Mouse (Mus musculus): Measurements from ENCODE around the gene Eva1b.

DNA sequence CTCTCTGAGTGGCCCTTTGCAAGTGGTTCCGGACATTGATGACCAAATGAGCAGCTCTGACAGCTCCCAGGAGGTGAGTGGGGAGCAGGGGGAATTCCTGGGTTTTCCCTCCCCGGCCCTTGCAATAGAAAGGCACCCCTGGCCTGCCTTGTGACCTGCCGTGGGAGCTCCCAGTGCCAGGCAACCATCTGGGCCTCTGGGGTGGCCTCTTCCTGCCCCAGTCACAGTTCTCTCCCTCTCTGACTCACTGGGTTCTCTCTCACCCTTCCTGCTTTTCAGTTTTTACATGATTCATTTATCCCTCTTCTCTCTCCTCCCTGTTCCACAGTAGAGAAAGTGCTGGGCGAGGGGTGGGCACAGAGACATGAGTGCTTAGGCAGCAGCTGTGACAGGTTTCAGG, 9.8 kb upstream of the Eva1b start:
- TF ChIP-seq CTCF (IDR thresholded peaks at IDR 0.05; ENCODE audit: low read depth) (no peak), EP300 (IDR thresholded peaks at IDR 0.05; ENCODE audit: low read depth) (no peak)
